Mouse (Mus musculus) c-Kit-negative CD71-positive TER-119-positive erythroid progenitor cells, embryonic 14.5 days (primary cell): ENCODE measurements around the gene Faap24.

Experiments used
- DNase-seq: peaks from one replicate; pipeline ENCODE4 v3.0.0-alpha.2; 2013; ENCODE audit warnings: low read depth, low spot score

Gene Faap24

DNA sequence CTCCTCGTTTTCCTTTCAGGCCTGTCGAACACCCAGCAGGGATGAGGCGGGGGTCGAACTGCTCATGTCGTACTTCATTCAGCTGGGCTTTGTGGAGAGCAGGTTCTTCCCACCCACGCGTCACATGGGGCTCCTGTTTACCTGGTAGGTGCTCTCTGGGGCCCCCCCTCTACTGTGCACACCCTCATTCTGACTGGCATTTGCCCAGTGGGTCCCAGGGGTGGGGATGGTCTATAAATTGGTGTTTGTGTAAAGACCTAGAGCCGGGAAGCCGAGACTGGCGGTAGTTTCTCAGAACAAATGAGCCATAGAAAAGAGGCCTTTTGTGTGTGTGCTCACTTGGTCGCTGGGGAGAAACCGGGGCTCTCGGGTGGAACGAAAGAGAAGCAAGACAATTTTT lies 25.5 kb downstream of the Faap24 start:
- no peak for DNase-seq

- DNase-seq = no peak
Measured at GRCm38 (mm10) chr7:35365161-35365910, 31.3 kb downstream of the Faap24 start.

- DNase-seq = no peak
Measured at GRCm38 (mm10) chr7:35362868-35363267, 33.8 kb downstream of the Faap24 start.

GRCm38 (mm10) chr7:35362253-35362652 lies 34.4 kb downstream of the Faap24 start:
- no peak for DNase-seq

GRCm38 (mm10) chr7:35357621-35358020 lies 39.0 kb downstream of the Faap24 start:
- DNase-seq = no peak

DNA sequence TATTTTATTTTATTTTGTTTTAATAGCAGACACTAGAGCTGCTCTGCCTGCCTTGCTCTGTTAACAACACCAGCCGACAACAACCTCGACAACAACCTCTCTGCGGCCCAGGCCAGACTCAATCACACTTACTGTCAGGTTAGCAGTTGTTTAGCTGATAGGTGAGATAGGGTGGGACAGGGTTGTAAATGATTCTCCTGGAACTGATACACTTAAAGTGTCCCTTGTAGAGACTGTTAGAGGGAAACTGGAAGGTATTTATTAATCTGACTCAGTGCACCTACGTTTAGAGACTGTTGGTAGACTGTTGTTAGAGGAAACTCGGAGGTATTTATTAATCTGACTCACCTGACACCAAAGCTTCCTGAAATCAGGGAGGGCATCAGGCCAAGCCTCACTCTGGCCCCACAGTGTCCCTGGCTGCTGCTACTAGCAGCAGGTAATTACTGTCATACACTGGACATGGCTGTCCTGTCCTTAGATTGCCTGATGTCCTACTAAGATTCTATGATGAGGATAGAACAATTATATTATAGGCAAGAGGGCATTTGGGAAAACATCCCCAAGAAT lies 41.2 kb downstream of the Faap24 start:
- no peak for DNase-seq

DNA sequence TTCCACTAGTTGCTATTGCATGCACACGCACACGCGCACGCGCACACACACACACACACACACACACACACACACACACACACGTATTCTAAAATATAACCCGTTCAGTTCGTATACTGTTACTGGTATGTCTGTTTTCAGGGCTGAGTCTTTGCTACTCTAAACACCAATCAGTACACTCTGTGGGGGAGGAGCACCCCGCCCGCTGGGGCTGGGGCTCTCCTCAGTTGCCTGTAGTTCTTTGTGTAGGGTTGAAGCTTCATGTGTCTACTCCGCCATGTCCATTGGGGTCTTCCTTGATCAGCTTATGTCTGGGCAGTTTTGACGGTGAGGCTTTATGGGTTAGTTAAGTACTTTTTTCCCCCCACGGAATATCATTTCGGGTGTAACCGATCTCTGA lies 43.3 kb downstream of the Faap24 start:
- DNase-seq = no peak

DNA sequence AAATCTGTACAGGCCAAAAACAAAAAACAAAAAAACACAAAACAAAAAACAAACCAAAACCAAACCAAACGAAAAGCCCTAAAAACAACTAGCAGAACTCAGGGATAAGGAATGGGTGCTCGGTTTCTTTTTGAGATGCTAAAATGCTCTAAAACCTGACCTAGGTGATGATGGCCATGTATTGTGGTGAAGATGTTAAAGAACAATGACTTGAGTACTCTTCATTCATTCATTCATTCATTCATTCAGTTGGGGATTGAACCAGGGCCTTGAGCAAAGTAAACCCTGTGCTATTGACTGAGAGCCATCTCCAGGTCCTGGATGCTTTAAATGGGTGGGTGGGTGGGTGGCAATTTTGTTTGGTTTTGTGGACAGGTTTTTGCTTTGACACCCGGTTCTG lies 45.5 kb downstream of the Faap24 start:
- no peak for DNase-seq

DNA sequence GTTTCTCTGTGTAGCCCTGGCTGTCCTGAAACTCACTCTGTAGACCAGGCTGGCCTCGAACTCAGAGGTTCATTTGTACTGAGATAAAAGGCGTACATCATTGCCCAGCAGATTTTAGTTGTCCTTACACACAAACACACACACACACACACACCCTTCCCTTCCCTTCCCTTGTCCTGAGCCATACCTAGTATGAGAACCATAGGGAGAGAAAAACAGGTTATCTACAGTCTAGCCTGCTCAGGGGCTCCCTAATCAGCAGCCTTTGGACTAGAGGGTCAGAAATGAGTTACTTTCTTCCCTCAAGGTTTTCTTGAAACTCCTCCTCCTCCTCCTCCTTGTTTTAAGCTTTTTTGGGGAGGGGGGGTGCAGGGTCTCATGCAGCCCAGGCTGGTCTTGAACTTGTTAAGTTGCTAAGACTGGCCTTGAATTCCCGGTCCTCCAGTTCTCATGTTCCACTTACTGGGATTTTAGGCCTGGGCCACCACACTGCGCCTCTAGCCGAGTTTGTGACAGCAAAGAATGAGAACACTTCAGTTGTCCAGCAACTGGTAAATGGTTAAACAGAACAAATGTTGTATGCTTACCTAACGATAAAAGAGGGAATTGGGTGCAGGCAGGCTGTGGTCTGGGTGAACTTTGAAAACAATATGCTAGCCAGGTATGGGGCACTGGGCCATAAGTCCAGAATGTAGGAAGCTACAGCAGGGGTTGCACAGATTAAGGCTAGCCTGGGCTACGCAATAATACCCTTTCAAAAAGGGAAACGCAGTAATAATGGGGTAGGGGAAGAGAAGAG lies 46.6 kb downstream of the Faap24 start:
- DNase-seq = no peak

- DNase-seq = no peak
Measured at GRCm38 (mm10) chr7:35349022-35349421, 47.6 kb downstream of the Faap24 start.

DNA sequence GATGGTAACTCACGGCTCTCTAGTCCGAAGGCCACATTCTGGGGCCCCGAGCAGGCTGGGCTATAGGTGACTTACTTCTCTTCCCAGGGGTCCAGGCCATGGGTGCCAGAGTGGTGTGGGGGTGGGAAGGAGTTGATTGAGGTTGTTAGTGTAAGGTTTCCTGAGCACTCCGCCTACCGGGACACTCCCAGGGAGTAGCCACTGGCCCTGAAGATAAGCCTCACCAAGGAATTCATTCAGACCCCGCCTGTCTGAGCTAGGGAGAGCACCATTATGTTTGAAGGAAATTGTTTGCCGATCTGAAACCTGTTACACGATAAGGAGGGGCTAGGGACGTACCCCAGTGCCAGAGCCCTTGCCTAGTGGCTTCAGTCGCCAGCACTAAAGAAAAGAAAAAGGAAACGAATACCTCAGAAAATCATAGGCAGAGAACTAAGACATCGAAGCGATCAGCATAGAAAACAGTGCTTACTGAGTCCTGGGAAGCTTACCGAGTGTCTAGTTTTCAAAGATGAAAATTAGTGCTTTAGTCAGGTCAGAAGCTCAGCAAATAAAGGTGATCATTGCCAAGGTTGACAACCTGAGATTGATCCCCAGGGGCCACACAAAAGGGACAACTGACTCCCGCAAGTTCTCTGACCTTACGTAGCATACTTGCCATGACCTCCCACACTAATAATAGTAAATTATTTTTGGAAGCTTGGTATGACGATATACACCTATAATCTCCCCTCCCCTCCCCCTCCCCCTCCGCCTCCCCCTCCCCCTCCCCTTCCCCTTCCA lies 48.5 kb downstream of the Faap24 start:
- no peak for DNase-seq

- no peak for DNase-seq
Measured at GRCm38 (mm10) chr7:35344785-35345330, 51.8 kb downstream of the Faap24 start.

DNA sequence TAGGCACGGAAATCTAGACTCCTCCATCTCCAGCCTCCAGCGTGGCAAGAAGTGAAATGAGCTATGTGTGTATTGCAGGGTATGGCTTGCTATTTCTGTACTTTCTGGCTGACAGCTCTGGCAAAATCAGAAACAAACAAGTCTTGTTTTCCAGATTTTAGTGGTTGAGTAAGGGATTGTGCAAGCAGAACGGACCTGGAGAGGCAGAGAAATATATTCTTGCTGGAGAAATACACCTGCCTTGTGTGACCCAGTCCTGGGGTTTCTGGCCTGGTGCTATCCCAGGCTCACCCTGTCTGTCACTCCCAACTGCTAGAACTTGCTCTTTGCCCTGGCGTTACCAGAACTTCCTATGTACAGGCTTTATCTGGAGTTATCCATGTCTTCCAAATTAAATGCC lies 54.1 kb downstream of the Faap24 start:
- no peak for DNase-seq
